Mouse (Mus musculus): ENCODE measurements at regions not wholly inside any gene's neighbourhood (a gene's known extent, or its start where the extent isn't known, plus 50 kb on each side); places are given as distances from the start of the nearest gene placed in this dataset.

DNA sequence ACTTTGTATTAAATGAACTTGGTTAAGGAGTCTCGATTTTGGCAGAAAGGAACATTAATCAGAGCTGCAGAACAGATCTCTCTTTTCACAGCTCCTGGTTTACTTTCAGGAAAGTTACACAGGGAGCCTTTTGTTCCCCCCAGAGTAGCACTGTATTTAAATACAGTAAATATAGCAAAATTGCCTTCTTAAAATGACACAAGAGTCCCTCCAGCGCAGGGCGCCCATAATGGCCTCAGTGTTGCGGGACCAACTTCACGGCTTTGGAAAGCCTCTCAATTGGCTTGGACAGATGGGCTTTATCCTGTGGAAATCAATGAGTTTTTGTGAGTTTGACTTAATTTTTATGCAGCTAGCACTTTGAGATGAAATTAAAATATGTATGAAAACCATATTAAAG, 588.3 kb upstream of the Sall1 start:
- H3K4me1 ChIP-seq (ENCODE audit: control insufficient read depth, insufficient read depth, low read length), result no peaks in the 10 kb centered on the region
- ATAC-seq (ENCODE audit: insufficient number of reproducible peaks, low FRiP score, low TSS enrichment, low read depth) (no peak), DNase-seq (ENCODE audit: low spot score) (no peak)
- WGBS, result 77% methylated on average over 5 of the region's 5 CpGs
- H3K4me3 ChIP-seq (ENCODE audit: low read depth, low read length), result no peak overlapping the region
- no peak overlapping the region for H3K9ac ChIP-seq (ENCODE audit: low read length)
- H3K27ac ChIP-seq (replicated peaks; ENCODE audit: low read depth, low read length), result no peak overlapping the region
- H3K9me3 ChIP-seq (ENCODE audit: control insufficient read depth, low read length), result no peaks in the 10 kb centered on the region
- H3K36me3 ChIP-seq (ENCODE audit: control insufficient read depth, insufficient read depth, low read length), result no peaks in the 10 kb centered on the region
- H3K4me2 ChIP-seq (ENCODE audit: low read depth, severe bottlenecking), result no peak overlapping the region
- H3K27me3 ChIP-seq (ENCODE audit: control insufficient read depth, insufficient read depth, low read length), result no peaks in the 10 kb centered on the region

DNA sequence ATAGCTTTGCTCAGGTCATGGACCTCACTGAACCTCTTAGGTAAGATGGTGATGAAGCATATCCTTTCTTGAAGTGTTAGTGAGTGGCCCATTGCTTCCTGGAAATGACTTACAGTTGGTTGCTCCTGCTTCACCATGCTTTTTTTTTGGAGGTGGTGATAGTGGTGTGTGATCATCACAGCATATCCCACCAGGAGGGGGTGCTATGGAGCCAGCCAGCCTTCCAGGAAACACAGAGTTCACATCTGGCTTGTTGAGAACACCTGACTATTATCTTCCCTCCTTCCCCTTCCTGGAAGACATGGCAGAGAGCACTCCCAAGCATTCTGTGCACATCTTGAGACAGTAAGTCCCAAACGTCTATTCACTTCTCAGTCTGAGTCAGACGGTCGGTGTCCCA, 586.6 kb upstream of the Sall1 start:
- Histone ChIP-seq H3K36me3 (ENCODE audit: control insufficient read depth, insufficient read depth, low read length) (no peaks in the 10 kb centered on the region), H3K27ac (replicated peaks; ENCODE audit: low read depth, low read length) (no peak overlapping the region), H3K27me3 (ENCODE audit: control insufficient read depth, insufficient read depth, low read length) (no peaks in the 10 kb centered on the region), H3K9ac (ENCODE audit: low read length) (no peak overlapping the region), H3K4me3 (ENCODE audit: low read depth, low read length) (no peak overlapping the region), H3K4me1 (ENCODE audit: control insufficient read depth, insufficient read depth, low read length) (no peaks in the 10 kb centered on the region), H3K9me3 (ENCODE audit: control insufficient read depth, low read length) (no peaks in the 10 kb centered on the region), H3K4me2 (ENCODE audit: low read depth, severe bottlenecking) (no peak overlapping the region)
- DNase-seq (ENCODE audit: low spot score) (no peak), ATAC-seq (ENCODE audit: insufficient number of reproducible peaks, low FRiP score, low TSS enrichment, low read depth) (no peak)
- 89% methylated on average over 3 of the region's 3 CpGs for WGBS

DNA sequence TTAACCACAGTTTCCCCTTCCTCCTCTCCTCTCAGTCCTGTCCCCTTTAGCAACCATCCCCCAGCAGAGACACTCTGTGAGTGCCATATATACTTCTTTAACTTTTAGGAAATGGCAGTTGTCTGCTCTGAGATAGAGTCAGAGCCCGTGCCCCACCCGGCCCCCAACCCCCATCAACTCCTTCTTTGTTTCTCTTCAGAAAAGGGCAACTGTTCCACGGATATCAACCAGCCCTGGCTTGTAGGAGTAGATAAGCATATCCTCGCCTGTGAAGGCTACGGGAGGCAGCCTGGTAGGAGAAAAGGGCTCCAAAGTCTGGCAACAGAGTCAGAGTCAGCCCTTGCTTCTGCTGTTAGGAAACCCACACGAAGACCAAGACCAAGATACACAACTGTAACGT, 574.1 kb upstream of the Sall1 start:
- Histone ChIP-seq H3K9me3 (ENCODE audit: control insufficient read depth, low read length) (no peaks in the 10 kb centered on the region), H3K4me1 (ENCODE audit: control insufficient read depth, insufficient read depth, low read length) (no peaks in the 10 kb centered on the region), H3K4me3 (ENCODE audit: low read depth, low read length) (no peak overlapping the region), H3K27ac (replicated peaks; ENCODE audit: low read depth, low read length) (no peak overlapping the region), H3K9ac (ENCODE audit: low read length) (no peak overlapping the region), H3K4me2 (ENCODE audit: low read depth, severe bottlenecking) (no peak overlapping the region), H3K27me3 (ENCODE audit: control insufficient read depth, insufficient read depth, low read length) (no peaks in the 10 kb centered on the region), H3K36me3 (ENCODE audit: control insufficient read depth, insufficient read depth, low read length) (no peaks in the 10 kb centered on the region)
- no peak for DNase-seq (ENCODE audit: low spot score)
- ATAC-seq (ENCODE audit: insufficient number of reproducible peaks, low FRiP score, low TSS enrichment, low read depth), result no peak
- WGBS, result 85% methylated on average over 7 of the region's 7 CpGs

DNA sequence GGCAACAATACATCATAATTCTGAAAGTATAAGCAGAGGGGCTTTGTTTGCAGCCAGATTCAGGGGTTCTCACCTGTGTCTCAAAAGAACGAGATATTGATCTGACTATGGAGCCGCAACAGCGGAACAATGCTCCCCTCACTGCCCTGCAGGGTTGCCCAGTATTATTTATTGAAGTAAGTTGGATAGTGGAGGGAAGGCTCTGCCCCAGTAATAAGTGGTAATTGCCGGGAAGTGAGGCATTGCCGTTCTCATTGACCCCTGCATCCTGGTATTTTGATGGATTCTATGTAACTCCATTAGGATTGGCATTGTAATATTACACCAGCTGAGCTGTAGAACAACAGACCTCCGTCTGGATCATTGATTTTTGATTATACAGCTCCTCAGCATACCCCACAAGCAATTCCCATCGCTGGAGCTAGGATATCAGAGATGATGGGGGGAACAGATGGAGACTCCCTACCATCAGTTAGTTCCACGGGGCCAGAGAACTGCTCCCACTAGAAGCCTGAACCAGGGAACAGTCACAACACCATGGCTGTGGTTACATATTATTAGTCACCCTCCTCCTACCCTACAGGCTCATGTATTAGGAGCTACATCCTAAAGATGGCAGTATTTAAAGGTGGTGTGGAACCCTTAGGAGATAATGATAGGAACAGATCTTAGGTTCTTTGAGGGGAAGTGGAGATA, 572.0 kb upstream of the Sall1 start:
- Histone ChIP-seq H3K9ac (ENCODE audit: low read length) (no peak overlapping the region), H3K9me3 (ENCODE audit: control insufficient read depth, low read length) (no peaks in the 10 kb centered on the region), H3K27ac (replicated peaks; ENCODE audit: low read depth, low read length) (no peak overlapping the region), H3K36me3 (ENCODE audit: control insufficient read depth, insufficient read depth, low read length) (no peaks in the 10 kb centered on the region), H3K4me1 (ENCODE audit: control insufficient read depth, insufficient read depth, low read length) (no peaks in the 10 kb centered on the region), H3K4me3 (ENCODE audit: low read depth, low read length) (no peak overlapping the region), H3K4me2 (ENCODE audit: low read depth, severe bottlenecking) (no peak overlapping the region), H3K27me3 (ENCODE audit: control insufficient read depth, insufficient read depth, low read length) (no peaks in the 10 kb centered on the region)
- DNase-seq (ENCODE audit: low spot score) (no peak), ATAC-seq (ENCODE audit: insufficient number of reproducible peaks, low FRiP score, low TSS enrichment, low read depth) (no peak)
- 75% methylated on average over 8 of the region's 8 CpGs for WGBS

DNA sequence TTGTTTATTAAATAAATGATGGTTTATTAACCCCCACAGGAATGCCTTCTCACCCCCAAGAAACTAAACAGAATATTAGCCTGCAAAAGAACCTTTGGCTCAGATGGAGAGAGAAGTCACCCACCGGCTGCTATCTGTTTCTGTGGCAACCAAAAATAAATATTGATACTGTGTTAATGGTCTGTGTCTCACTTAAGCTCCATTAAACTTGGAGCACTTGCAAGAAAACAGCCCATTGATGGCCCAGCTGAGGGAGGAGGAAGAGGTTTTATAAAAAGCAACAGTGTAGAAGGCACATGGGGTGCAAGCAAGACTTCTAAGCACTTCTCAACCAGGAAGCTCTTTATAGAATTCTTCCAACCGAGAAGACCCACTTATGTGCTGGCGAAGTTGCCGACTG, 565.1 kb upstream of the Sall1 start:
- H3K4me3 ChIP-seq (ENCODE audit: low read depth, low read length), result no peak overlapping the region
- no peak overlapping the region for H3K9ac ChIP-seq (ENCODE audit: low read length)
- DNase-seq (ENCODE audit: low spot score) (no peak), ATAC-seq (ENCODE audit: insufficient number of reproducible peaks, low FRiP score, low TSS enrichment, low read depth) (no peak)
- no peaks in the 10 kb centered on the region for H3K27me3 ChIP-seq (ENCODE audit: control insufficient read depth, insufficient read depth, low read length)
- no peaks in the 10 kb centered on the region for H3K9me3 ChIP-seq (ENCODE audit: control insufficient read depth, low read length)
- H3K27ac ChIP-seq (replicated peaks; ENCODE audit: low read depth, low read length), result no peak overlapping the region
- no peaks in the 10 kb centered on the region for H3K36me3 ChIP-seq (ENCODE audit: control insufficient read depth, insufficient read depth, low read length)
- no peak overlapping the region for H3K4me2 ChIP-seq (ENCODE audit: low read depth, severe bottlenecking)
- no peaks in the 10 kb centered on the region for H3K4me1 ChIP-seq (ENCODE audit: control insufficient read depth, insufficient read depth, low read length)
- WGBS, result 71% methylated on average over 4 of the region's 4 CpGs

DNA sequence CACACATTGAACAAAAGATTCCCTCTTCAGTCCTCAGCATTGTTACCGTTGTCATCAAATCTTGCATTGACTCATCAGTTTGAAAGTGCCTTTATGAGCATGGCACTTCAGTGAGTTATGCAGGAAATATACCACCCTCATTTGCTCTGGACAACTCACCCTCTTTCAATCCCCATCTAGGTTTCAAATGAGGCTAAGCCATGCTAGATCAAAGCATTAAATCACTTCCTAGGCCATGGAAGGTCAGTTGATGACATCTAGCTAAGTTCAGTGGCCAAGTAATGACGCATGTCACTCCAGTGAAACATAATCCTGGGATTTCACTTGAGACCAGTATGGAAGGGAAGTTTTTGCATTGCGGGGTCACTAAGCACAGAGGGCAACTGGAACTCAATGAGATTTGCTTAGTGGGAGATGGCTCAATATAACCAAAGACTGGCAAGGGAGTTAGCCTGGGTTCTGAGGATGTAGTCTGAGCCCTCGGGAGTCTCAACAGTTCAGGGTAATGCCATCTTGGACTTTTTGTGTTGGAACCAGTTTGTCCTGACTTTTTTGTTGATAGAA, 562.0 kb upstream of the Sall1 start:
- Histone ChIP-seq H3K4me3 (ENCODE audit: low read depth, low read length) (no peak overlapping the region), H3K4me2 (ENCODE audit: low read depth, severe bottlenecking) (no peak overlapping the region), H3K4me1 (ENCODE audit: control insufficient read depth, insufficient read depth, low read length) (no peaks in the 10 kb centered on the region), H3K9me3 (ENCODE audit: control insufficient read depth, low read length) (no peaks in the 10 kb centered on the region), H3K27ac (replicated peaks; ENCODE audit: low read depth, low read length) (no peak overlapping the region), H3K36me3 (ENCODE audit: control insufficient read depth, insufficient read depth, low read length) (no peaks in the 10 kb centered on the region), H3K27me3 (ENCODE audit: control insufficient read depth, insufficient read depth, low read length) (no peaks in the 10 kb centered on the region), H3K9ac (ENCODE audit: low read length) (no peak overlapping the region)
- ATAC-seq (ENCODE audit: insufficient number of reproducible peaks, low FRiP score, low TSS enrichment, low read depth) (no peak), DNase-seq (ENCODE audit: low spot score) (no peak)
- WGBS, result 84% methylated on average over 4 of the region's 4 CpGs

DNA sequence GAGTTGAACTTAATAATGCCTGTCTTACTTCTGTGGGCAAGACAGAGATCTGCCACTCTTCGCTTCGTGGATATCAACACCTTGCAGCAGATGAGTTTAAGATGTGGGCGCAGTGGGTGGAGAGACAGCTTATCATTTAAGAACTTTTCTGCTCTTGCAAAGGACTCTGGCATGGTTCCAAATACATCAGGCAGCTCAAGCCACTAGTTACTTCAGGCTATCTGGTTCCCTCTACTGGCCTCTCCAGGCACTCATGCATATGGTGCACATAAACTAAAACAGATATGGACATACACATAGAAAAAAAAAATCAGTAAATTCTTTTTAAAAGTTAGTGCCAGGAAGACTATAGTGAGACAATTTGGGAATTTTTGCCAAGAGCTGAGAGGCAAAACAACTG, 560.5 kb upstream of the Sall1 start:
- ATAC-seq (ENCODE audit: insufficient number of reproducible peaks, low FRiP score, low TSS enrichment, low read depth) (no peak), DNase-seq (ENCODE audit: low spot score) (no peak)
- no peaks in the 10 kb centered on the region for H3K4me1 ChIP-seq (ENCODE audit: control insufficient read depth, insufficient read depth, low read length)
- H3K9ac ChIP-seq (ENCODE audit: low read length), result no peak overlapping the region
- H3K9me3 ChIP-seq (ENCODE audit: control insufficient read depth, low read length), result no peaks in the 10 kb centered on the region
- H3K27me3 ChIP-seq (ENCODE audit: control insufficient read depth, insufficient read depth, low read length), result no peaks in the 10 kb centered on the region
- H3K36me3 ChIP-seq (ENCODE audit: control insufficient read depth, insufficient read depth, low read length), result no peaks in the 10 kb centered on the region
- no peak overlapping the region for H3K27ac ChIP-seq (replicated peaks; ENCODE audit: low read depth, low read length)
- 97% methylated on average over 3 of the region's 3 CpGs for WGBS
- H3K4me3 ChIP-seq (ENCODE audit: low read depth, low read length), result no peak overlapping the region
- H3K4me2 ChIP-seq (ENCODE audit: low read depth, severe bottlenecking), result no peak overlapping the region

DNA sequence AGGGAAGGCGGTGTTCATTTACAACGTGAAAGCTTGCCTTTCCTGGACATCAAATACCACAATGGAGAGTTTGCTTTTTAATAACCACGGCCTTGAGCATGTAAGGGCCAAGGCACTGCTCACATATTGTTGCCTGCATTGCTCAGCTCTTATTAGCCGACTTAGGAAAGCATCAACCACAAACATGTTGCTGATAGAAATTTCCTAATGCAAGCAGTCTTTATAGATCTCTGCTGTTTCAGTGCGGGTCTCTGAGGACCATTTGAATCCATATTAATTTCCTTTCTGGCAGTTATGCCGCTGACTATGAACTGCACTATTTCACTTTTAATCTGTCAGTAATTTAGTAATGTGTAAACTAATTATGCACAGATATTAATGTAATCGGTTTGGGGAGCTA, 552.4 kb upstream of the Sall1 start:
- H3K4me3 ChIP-seq (ENCODE audit: low read depth, low read length), result no peak overlapping the region
- H3K36me3 ChIP-seq (ENCODE audit: control insufficient read depth, insufficient read depth, low read length), result no peaks in the 10 kb centered on the region
- H3K27me3 ChIP-seq (ENCODE audit: control insufficient read depth, insufficient read depth, low read length), result no peaks in the 10 kb centered on the region
- WGBS, result 69% methylated on average over 7 of the region's 7 CpGs
- H3K4me2 ChIP-seq (ENCODE audit: low read depth, severe bottlenecking), result no peak overlapping the region
- H3K9me3 ChIP-seq (ENCODE audit: control insufficient read depth, low read length), result no peaks in the 10 kb centered on the region
- no peak overlapping the region for H3K27ac ChIP-seq (replicated peaks; ENCODE audit: low read depth, low read length)
- H3K4me1 ChIP-seq (ENCODE audit: control insufficient read depth, insufficient read depth, low read length), result no peaks in the 10 kb centered on the region
- ATAC-seq (ENCODE audit: insufficient number of reproducible peaks, low FRiP score, low TSS enrichment, low read depth) (no peak), DNase-seq (ENCODE audit: low spot score) (no peak)
- no peak overlapping the region for H3K9ac ChIP-seq (ENCODE audit: low read length)

DNA sequence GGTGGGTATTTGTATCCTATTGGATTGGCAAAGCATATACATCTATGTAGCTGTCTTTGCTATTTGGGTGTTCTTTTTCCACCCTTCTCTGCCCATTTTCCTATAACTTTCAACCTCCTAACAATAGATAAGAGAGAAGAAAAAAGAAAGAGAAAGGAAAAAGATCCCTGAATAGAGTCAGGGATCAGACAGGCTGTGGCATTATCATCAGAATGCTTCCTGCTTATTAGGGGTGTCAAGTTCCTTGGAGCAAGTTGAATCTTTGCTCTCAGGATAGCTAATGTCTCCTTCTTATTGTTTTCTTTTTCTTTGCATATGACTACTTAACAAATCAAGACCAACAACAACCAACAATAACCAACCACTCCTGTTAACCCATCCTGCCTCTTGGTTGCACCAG, 539.1 kb upstream of the Sall1 start:
- no peak overlapping the region for H3K27ac ChIP-seq (replicated peaks; ENCODE audit: low read depth, low read length)
- DNase-seq (ENCODE audit: low spot score) (no peak), ATAC-seq (ENCODE audit: insufficient number of reproducible peaks, low FRiP score, low TSS enrichment, low read depth) (no peak)
- no peak overlapping the region for H3K4me2 ChIP-seq (ENCODE audit: low read depth, severe bottlenecking)
- no peaks in the 10 kb centered on the region for H3K4me1 ChIP-seq (ENCODE audit: control insufficient read depth, insufficient read depth, low read length)
- H3K36me3 ChIP-seq (ENCODE audit: control insufficient read depth, insufficient read depth, low read length), result no peaks in the 10 kb centered on the region
- H3K9me3 ChIP-seq (ENCODE audit: control insufficient read depth, low read length), result no peaks in the 10 kb centered on the region
- no peaks in the 10 kb centered on the region for H3K27me3 ChIP-seq (ENCODE audit: control insufficient read depth, insufficient read depth, low read length)
- no peak overlapping the region for H3K4me3 ChIP-seq (ENCODE audit: low read depth, low read length)
- H3K9ac ChIP-seq (ENCODE audit: low read length), result no peak overlapping the region
